Mouse (Mus musculus): ENCODE results near the gene Gm49358.

Gene Gm49358

GRCm38 (mm10) chr10:86778398-86779116 lies 14.8 kb downstream of the Gm49358 start, which contains the start of gene Nt5dc3:
TSS of gene Nt5dc3 (plus strand) at chr10:86779005.
- in situ Hi-C loops (cut with MseI, MboI): no loop called here

GRCm38 (mm10) chr10:86779117-86779755 lies 15.5 kb downstream of the Gm49358 start:
- in situ Hi-C loops (cut with MseI, MboI): no loop called here

- in situ Hi-C loops (cut with MseI, MboI): no loop called here
Observed at GRCm38 (mm10) chr10:86779816-86780500, 16.2 kb downstream of the Gm49358 start.

- in situ Hi-C loops (cut with MseI, MboI): no loop called here
Observed at GRCm38 (mm10) chr10:86781641-86782040, 17.9 kb downstream of the Gm49358 start.

GRCm38 (mm10) chr10:86782656-86783055 lies 18.9 kb downstream of the Gm49358 start:
- in situ Hi-C loops (cut with MseI, MboI): no loop called here

- in situ Hi-C loops (cut with MseI, MboI): no loop called here
Observed at GRCm38 (mm10) chr10:86783561-86783960, 19.8 kb downstream of the Gm49358 start.

- in situ Hi-C loops (cut with MseI, MboI): no loop called here
Observed at GRCm38 (mm10) chr10:86784126-86784675, 20.4 kb downstream of the Gm49358 start.

- in situ Hi-C loops (cut with MseI, MboI): no loop called here
Observed at GRCm38 (mm10) chr10:86785396-86785795, 21.6 kb downstream of the Gm49358 start.

- in situ Hi-C loops (cut with MseI, MboI): no loop called here
Observed at GRCm38 (mm10) chr10:86786083-86786482, 22.3 kb downstream of the Gm49358 start.

GRCm38 (mm10) chr10:86788193-86788592 lies 24.4 kb downstream of the Gm49358 start:
- in situ Hi-C loops (cut with MseI, MboI): no loop called here

GRCm38 (mm10) chr10:86789146-86789672 lies 25.4 kb downstream of the Gm49358 start:
- in situ Hi-C loops (cut with MseI, MboI): no loop called here

GRCm38 (mm10) chr10:86791507-86792184 lies 27.9 kb downstream of the Gm49358 start:
- in situ Hi-C loops (cut with MseI, MboI): no loop called here

- in situ Hi-C loops (cut with MseI, MboI): no loop called here
Observed at GRCm38 (mm10) chr10:86793509-86793951, 29.8 kb downstream of the Gm49358 start.

GRCm38 (mm10) chr10:86794196-86794595 lies 30.4 kb downstream of the Gm49358 start:
- in situ Hi-C loops (cut with MseI, MboI): no loop called here

GRCm38 (mm10) chr10:86794794-86795535 lies 31.2 kb downstream of the Gm49358 start:
- in situ Hi-C loops (cut with MseI, MboI): no loop called here

GRCm38 (mm10) chr10:86796073-86796741 lies 32.4 kb downstream of the Gm49358 start:
- in situ Hi-C loops (cut with MseI, MboI): no loop called here

- in situ Hi-C loops (cut with MseI, MboI): no loop called here
Observed at GRCm38 (mm10) chr10:86807362-86807761, 43.6 kb downstream of the Gm49358 start.

- in situ Hi-C loops (cut with MseI, MboI): no loop called here
Observed at GRCm38 (mm10) chr10:86808013-86808758, 44.4 kb downstream of the Gm49358 start.

- in situ Hi-C loops (cut with MseI, MboI): no loop called here
Observed at GRCm38 (mm10) chr10:86810000-86810399, 46.2 kb downstream of the Gm49358 start.
